Mouse (Mus musculus): ENCODE measurements around the gene Srpk2.

DNA sequence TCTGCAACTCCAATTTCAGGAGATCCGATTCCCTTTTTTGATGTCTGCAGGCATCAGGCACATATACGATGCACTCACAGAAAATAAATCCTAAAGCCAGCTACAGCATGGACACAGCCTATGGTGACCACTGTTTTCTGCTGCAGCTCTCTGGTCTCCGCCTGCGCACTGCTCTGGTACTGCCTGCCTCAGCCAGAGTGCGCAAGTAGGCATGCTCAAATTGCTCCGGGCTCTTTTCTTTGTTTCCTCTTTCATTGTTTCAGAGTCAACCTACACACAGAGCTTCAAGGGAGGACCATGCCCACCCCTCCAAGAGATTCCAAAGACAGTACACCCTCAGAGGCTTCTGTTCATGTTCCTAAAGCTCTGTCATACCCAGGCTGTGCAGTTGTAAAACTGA is 175.8 kb downstream of the Srpk2 start:
- TF ChIP-seq CTCF (IDR thresholded peaks at IDR 0.05; ENCODE audit: low read depth, low read length) (no peak), POLR2A (IDR thresholded peaks at IDR 0.05; ENCODE audit: insufficient read depth, low read length) (no peak), EP300 (IDR thresholded peaks at IDR 0.05; ENCODE audit: insufficient read depth, low read depth, low read length) (0 out of 2 replicates have a peak, but pooled peaks have one; percentile 12)

All from ES-Bruce4 (cell line).